Mouse (Mus musculus): ENCODE results near the gene Pvr. TPM values are rescaled to one million over a fixed set of nuclear protein-coding genes. Genes with fewer than 3 reads are reported as not detected.
"Not testable (repeated sequence)": the region's sequence is repeated elsewhere in the genome, so short reads cannot be mapped to it uniquely, and the experiment has no call there.

Gene Pvr
- polyA plus RNA-seq, 2 experiments from 2014 or later = 22.2 to 24.7 TPM

- peak; percentile 52 for ATAC-seq
These were observed 12.2 kb upstream of the Pvr start for GRCm38 (mm10) chr7:19932877-19933809.

GRCm38 (mm10) chr7:19932133-19932876, 11.3 kb upstream of the Pvr start:
- peak; percentile 75 for ATAC-seq

- not testable (repeated sequence) for ATAC-seq
These were observed 9.5 kb upstream of the Pvr start for GRCm38 (mm10) chr7:19930481-19930880.

- no peak for ATAC-seq
These were observed 7.5 kb upstream of the Pvr start for GRCm38 (mm10) chr7:19928486-19928885.

- ATAC-seq = peak; percentile 67
These were observed 6.0 kb upstream of the Pvr start for GRCm38 (mm10) chr7:19926849-19927480.

GRCm38 (mm10) chr7:19925376-19925775, 4.4 kb upstream of the Pvr start:
- ATAC-seq = no peak

- peak; percentile 17 for ATAC-seq
These were observed 2.8 kb upstream of the Pvr start for GRCm38 (mm10) chr7:19923797-19924196.

- ATAC-seq = no peak
These were observed 2.4 kb upstream of the Pvr start for GRCm38 (mm10) chr7:19923354-19923753.

GRCm38 (mm10) chr7:19920166-19920505, 824 bp downstream of the Pvr start:
- ATAC-seq = no peak

- ATAC-seq = no peak
These were observed 6.4 kb downstream of the Pvr start for GRCm38 (mm10) chr7:19914558-19914957.

- no peak for ATAC-seq
These were observed 9.1 kb downstream of the Pvr start for GRCm38 (mm10) chr7:19911695-19912524.

GRCm38 (mm10) chr7:19911292-19911658, 9.7 kb downstream of the Pvr start:
- ATAC-seq = no peak

GRCm38 (mm10) chr7:19910421-19911291, 10.3 kb downstream of the Pvr start:
- peak; percentile 83 for ATAC-seq

GRCm38 (mm10) chr7:19889881-19890280, 31.1 kb downstream of the Pvr start:
- no peak for ATAC-seq

GRCm38 (mm10) chr7:19887849-19888248, 33.1 kb downstream of the Pvr start, which contains the start of gene Ceacam19:
Ceacam19 (minus strand) TSS chr7:19887965.
- ATAC-seq = no peak

- ATAC-seq = no peak
These were observed 40.2 kb downstream of the Pvr start for GRCm38 (mm10) chr7:19880754-19881153.

- peak; percentile 74 for ATAC-seq
These were observed 44.1 kb downstream of the Pvr start for GRCm38 (mm10) chr7:19876781-19877425.

- peak; percentile 70 for ATAC-seq
These were observed 44.8 kb downstream of the Pvr start for GRCm38 (mm10) chr7:19875948-19876682.

- no peak for ATAC-seq
These were observed 48.9 kb downstream of the Pvr start for GRCm38 (mm10) chr7:19871943-19872601.
